Mouse (Mus musculus) hindbrain, embryonic 16.5 days (tissue): ENCODE results near the gene Aco2. TPM values are rescaled to one million over a fixed set of nuclear protein-coding genes. Genes with fewer than 3 reads are reported as not detected.

Experiments
- ATAC-seq: fragments of 200-750 bp; cut with Nextera tagmentation; 2 replicates; pipeline ENCODE4 v1.8.0; 2017; ENCODE audit warnings: moderate TSS enrichment, moderate library complexity
- H3K27ac ChIP-seq: fragments of 300-500 bp; sonication (generic); 2 replicates; pipeline ENCODE4 v1.5.1; 2014; ENCODE audit warnings: low read depth, mild to moderate bottlenecking, control low read depth, low read length, moderate library complexity
- H3K27me3 ChIP-seq: fragments of 300-500 bp; sonication (generic); replicated peaks from 2 replicates; pipeline ENCODE4 v1.6.1; 2014; ENCODE audit warnings: low read length; ENCODE audit not compliant: control insufficient read depth, insufficient read depth
- H3K36me3 ChIP-seq: fragments of 300-500 bp; sonication (generic); 2 replicates; pipeline ENCODE4 v1.6.1; 2014; ENCODE audit warnings: mild to moderate bottlenecking, low read length, moderate library complexity, mixed read lengths; ENCODE audit not compliant: control insufficient read depth, insufficient read depth
- H3K4me1 ChIP-seq: fragments of 300-500 bp; sonication (generic); 2 replicates; pipeline ENCODE4 v1.6.1; 2014; ENCODE audit warnings: low read depth, low read length; ENCODE audit not compliant: control insufficient read depth, insufficient read depth
- H3K4me2 ChIP-seq: fragments of 300-500 bp; sonication (generic); 2 replicates; pipeline ENCODE4 v1.6.1; 2014; ENCODE audit warnings: mild to moderate bottlenecking, low read length, control low read depth, moderate library complexity
- H3K4me3 ChIP-seq: fragments of 300-500 bp; sonication (generic); 2 replicates; pipeline ENCODE4 v1.5.1; 2014; ENCODE audit warnings: mild to moderate bottlenecking, low read length, control low read depth, moderate library complexity
- H3K9ac ChIP-seq: fragments of 300-500 bp; sonication (generic); 2 replicates; pipeline ENCODE4 v1.6.1; 2014; ENCODE audit warnings: low read depth, mild to moderate bottlenecking, control low read depth, low read length, moderate library complexity
- H3K9me3 ChIP-seq: fragments of 300-500 bp; sonication (generic); 2 replicates; pipeline ENCODE4 v1.6.1; 2014; ENCODE audit warnings: mild to moderate bottlenecking, low read length, moderate library complexity; ENCODE audit not compliant: control insufficient read depth
- WGBS: fragments of 180-500 bp; shearing (Covaris S2); extraction: QIAGEN DNeasy Blood & Tissue Kit; methylation state at CpG from one replicate; pipeline ENCODE4 v1.1.7; 2014; 5-methylcytosine and 5-hydroxymethylcytosine counted together
- polyA plus RNA-seq: library from polyadenylated mRNA; unstranded; fragments of >200 nt; fragmentation: Nextera tagmentation; extraction: Ambion mirVana; gene quantifications from 2 replicates; pipeline ENCODE4 v1.2.1, GENCODE M21; 2015

The Aco2 gene
- polyA plus RNA-seq, 1 experiment from 2014 or later: 346 TPM

DNA sequence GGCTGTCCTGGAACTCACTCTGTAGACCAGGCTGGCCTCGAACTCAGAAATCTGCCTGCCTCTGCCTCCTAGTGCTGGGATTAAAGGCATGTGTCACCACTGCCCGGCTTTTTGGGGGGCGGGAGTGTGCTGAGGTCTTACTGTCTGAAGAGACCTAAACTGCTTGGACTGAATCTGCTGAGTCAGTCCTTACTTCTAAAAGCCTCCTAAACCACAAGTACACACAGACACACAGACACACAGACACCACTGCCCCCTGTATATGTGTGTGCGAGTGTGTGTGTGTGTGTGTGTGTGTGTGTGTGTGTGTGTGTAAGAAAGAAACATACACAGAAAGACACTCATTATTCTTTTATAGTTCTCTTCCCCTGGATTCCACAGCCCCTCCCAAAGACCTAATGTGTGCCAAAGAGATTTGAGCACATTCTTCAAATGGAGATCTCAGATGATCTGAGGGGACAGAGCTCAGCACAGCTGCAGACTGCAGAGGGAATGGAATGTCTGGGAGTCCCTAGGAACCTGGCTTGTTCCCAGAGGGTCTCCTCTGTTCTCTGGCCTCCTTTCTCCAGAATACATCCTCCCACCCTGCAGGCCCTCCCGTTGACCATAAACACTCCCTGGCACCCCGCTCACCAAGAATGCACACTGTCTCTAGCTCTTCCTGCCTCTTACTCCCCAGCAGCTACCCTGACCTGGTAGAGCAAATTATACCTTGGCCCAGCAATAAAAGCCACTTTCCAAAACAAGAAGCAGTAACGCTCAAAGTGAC is 63.9 kb downstream of the Aco2 start:
- Histone ChIP-seq H3K36me3 (no peaks in the 10 kb centered on the region), H3K27me3 (no peaks in the 10 kb centered on the region), H3K4me1 (peaks cover 30% of the 10 kb centered on the region), H3K9ac (peak overlapping the region; percentile 77), H3K9me3 (no peaks in the 10 kb centered on the region), H3K4me3 (peak overlapping the region; percentile 55), H3K27ac (peak overlapping the region; percentile 88), H3K4me2 (peak overlapping the region; percentile 63)
- 56% methylated on average over 7 of the region's 7 CpGs for WGBS
- peak; percentile 24; the same call in 1 of the 2 replicates for ATAC-seq

DNA sequence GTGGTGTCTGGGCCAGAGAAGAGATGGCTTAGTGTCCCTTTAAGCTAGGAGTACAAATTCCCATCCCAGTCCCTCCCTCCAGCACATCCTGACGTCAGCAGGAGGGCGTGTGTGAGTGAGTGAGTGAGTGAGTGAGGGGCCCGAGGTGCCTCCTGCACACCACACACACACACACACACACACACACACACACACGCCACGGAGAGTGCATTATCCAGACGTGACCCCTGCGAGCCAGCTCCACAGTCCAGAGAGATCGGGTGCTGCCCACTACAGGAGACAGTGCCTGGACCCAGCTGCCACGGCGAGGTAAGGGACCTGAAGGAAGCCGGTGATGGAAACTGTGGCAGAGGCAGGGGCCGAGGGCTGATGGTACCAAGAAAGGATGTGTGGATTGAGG is 64.6 kb downstream of the Aco2 start, which contains the start of gene Csdc2:
Gene Csdc2, plus strand, starts transcription at position 81 of the 400 bp plus-strand sequence.
- no peaks in the 10 kb centered on the region for H3K27me3 ChIP-seq
- H3K27ac ChIP-seq: peak within 1 kb of the TSS; percentile 88
- H3K9ac ChIP-seq: peak within 1 kb of the TSS; percentile 77
- no peaks in the 10 kb centered on the region for H3K9me3 ChIP-seq
- H3K4me3 ChIP-seq: peak within 1 kb of the TSS; percentile 55
- peak within 1 kb of the TSS; percentile 63 for H3K4me2 ChIP-seq
- 0% methylated on average over 12 of the region's 12 CpGs for WGBS
- peaks cover 30% of the 10 kb centered on the region for H3K4me1 ChIP-seq
- peak; percentile 87 for ATAC-seq
- H3K36me3 ChIP-seq: no peaks in the 10 kb centered on the region

DNA sequence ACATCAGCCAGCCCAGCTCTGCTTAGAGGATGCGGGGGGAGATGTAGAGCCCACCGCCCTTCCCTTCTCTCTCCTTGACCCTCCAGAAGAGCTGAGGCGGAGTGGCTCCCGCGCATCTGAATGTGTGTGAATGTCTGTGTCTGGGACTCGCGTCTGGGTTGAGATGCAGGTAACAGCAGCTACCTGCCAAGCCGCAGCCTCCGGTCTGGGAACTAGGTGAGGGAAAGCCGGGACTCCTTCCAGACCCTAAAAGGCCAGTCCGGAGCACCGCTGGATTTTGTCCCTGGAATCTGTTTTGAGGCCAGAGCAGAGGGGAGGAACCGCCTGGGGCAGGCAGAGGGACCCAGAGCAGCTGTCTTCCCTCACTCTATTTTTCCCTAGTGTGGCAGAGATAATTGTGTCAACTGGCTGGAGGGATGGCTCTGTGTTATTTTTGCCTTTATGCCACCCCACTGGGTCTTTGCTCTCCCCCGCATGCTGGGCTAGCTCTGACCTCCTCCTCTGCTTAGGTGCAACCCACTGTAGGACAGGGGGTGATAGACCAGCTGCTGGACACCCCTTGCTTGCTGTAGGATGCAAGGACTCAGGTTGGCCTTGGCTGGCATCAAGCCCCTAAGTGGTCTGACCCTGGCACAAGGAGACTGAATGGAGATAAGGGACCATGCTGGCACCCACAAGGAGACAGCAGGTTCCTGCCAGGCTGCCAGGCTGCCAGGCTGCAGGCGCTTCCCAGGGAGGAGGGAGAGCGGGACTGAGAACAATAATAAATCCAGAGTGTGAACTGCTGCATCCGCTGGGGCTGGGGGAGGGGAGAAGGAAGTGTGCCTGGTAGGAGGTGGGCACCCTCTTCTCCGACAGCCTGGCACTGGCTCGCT is 65.2 kb downstream of the Aco2 start:
- peak overlapping the region; percentile 88 for H3K27ac ChIP-seq
- peak overlapping the region; percentile 55 for H3K4me3 ChIP-seq
- peaks cover 30% of the 10 kb centered on the region for H3K4me1 ChIP-seq
- 3% methylated on average over 19 of the region's 19 CpGs for WGBS
- no peaks in the 10 kb centered on the region for H3K27me3 ChIP-seq
- H3K4me2 ChIP-seq: peak overlapping the region; percentile 63
- no peaks in the 10 kb centered on the region for H3K36me3 ChIP-seq
- ATAC-seq: peak; percentile 53
- H3K9ac ChIP-seq: peak overlapping the region; percentile 77
- H3K9me3 ChIP-seq: no peaks in the 10 kb centered on the region

DNA sequence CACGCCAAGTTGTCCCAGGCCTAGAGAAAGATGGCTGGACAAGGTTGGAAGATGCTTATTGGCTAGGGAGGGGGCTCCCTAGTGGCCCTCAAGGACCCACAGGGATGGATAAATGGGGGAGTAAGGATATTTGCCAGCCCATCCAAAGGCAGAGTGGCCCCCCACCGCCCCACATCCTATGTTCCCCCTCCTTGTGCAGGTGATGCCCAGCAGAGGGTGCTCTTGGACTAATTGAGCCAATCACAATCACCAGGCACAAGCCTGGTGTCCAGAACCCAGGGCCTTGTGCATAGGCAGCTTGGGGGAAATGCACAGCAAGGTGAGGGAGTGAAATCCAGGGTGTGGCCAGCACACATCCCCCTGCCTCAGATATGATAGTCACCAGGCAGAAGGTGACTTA is 66.1 kb downstream of the Aco2 start:
- Histone ChIP-seq H3K9ac (peak overlapping the region; percentile 77), H3K27ac (peak overlapping the region; percentile 88), H3K4me1 (peaks cover 28% of the 10 kb centered on the region), H3K4me3 (peak overlapping the region; percentile 55), H3K27me3 (no peaks in the 10 kb centered on the region), H3K36me3 (no peaks in the 10 kb centered on the region), H3K9me3 (no peaks in the 10 kb centered on the region), H3K4me2 (peak overlapping the region; percentile 63)
- WGBS: 28% methylated on average over 2 of the region's 2 CpGs
- ATAC-seq: peak; percentile 41; the same call in 1 of the 2 replicates

DNA sequence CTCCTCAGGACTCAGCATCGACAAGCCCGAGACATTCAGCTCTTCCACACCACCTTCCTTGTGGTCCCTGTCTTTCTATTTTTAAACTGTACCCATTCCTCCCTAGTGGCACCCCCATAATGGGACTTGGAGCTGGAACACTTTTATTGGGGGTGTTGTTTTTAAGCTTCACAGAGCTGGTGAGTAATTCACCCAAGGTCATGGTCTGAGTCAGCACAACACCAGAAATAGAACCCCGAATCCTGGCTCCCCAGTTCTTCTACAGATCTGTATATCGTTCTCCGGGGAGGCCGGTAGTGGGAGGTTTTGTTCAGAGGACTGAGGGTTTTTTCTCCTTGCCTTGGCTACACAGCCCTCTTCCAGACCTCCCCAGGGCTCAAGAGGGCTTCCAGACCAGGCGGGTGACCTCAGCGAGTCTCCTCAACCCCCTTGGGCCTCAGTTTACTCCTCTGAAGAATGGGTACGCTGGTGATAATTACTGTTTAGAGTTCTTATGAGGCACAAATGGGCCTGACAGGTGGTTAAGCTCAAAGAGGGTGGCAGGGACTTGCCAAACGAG is 67.1 kb downstream of the Aco2 start:
- peak overlapping the region; percentile 63 for H3K4me2 ChIP-seq
- peaks cover 30% of the 10 kb centered on the region for H3K4me1 ChIP-seq
- 0 out of 2 replicates have a peak overlapping the region, but pooled peaks have one; percentile 22 for H3K9ac ChIP-seq
- H3K9me3 ChIP-seq: no peaks in the 10 kb centered on the region
- no peaks in the 10 kb centered on the region for H3K36me3 ChIP-seq
- no peak for ATAC-seq
- H3K27me3 ChIP-seq: no peaks in the 10 kb centered on the region
- WGBS: 88% methylated on average over 10 of the region's 10 CpGs
- no peak overlapping the region; the same call in 1 of the 2 replicates for H3K27ac ChIP-seq
- H3K4me3 ChIP-seq: no peak overlapping the region

DNA sequence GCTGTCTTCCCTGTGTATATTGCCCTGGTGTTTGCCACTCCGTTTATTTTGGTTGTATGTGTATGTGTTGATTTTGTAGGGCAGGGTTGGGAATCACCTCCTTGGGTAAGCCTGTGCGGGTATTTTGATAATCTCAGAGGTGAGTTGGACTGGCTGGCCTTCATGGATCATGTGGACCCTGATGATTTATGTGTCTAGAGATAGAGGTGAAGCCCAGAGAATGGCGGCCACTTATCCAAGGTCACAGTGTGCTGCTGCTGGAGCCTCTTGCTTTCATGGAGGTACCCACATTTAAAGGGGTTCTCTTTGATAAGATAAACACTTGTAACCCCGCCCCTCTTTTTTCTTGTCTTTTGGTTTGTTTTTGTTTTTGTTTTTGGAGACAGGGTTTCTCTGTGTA is 67.7 kb downstream of the Aco2 start:
- Histone ChIP-seq H3K9me3 (no peaks in the 10 kb centered on the region), H3K27ac (no peak overlapping the region), H3K4me3 (no peak overlapping the region), H3K4me2 (no peak overlapping the region; the same call in 1 of the 2 replicates), H3K27me3 (no peaks in the 10 kb centered on the region), H3K4me1 (peaks cover 30% of the 10 kb centered on the region), H3K9ac (no peak overlapping the region), H3K36me3 (no peaks in the 10 kb centered on the region)
- 87% methylated on average over 4 of the region's 4 CpGs for WGBS
- no peak for ATAC-seq

DNA sequence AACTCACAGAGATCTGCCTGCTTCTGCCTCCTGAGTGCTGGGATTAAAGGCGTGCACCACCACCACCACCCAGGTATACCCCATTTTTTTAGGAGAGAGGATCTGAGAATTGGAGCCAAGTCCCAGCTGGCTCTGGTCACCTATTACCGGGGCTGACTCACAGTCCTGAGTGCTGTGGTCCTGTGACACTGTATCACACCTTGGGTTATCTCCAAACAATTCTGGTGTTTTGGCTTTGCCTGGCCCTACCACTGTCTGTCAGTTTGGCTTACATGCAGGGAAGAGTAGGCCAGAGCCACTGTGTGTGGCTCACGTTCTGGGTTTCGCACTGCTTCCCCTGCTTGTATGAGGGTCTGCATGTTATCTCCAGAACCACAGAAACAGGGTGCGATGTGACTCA is 68.1 kb downstream of the Aco2 start:
- H3K36me3 ChIP-seq: no peaks in the 10 kb centered on the region
- H3K27ac ChIP-seq: no peak overlapping the region
- WGBS: 96% methylated on average over 5 of the region's 5 CpGs
- no peaks in the 10 kb centered on the region for H3K27me3 ChIP-seq
- no peaks in the 10 kb centered on the region for H3K9me3 ChIP-seq
- H3K4me2 ChIP-seq: no peak overlapping the region
- no peak for ATAC-seq
- no peak overlapping the region for H3K9ac ChIP-seq
- no peak overlapping the region for H3K4me3 ChIP-seq
- H3K4me1 ChIP-seq: peaks cover 30% of the 10 kb centered on the region

DNA sequence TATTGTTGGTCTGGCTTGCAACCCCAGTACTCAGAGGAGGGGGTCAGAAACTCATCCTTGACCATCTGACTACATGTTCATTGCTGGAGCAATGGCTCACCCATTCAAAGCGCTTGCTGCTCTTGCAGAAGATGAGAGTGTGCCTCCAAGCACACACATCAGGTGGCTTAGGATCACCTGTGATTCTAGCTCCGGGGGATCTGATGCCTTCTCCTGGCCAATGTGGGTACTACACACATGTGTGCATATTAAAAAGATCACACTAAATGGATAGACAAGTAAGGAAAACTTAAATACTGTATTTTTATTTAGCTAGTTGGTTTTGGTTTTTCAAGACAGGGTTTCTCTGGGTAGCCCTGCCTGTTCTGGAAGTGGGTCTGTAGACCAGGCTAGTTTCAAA is 68.9 kb downstream of the Aco2 start:
- Histone ChIP-seq H3K4me3 (no peak overlapping the region), H3K4me2 (no peak overlapping the region), H3K4me1 (peaks cover 30% of the 10 kb centered on the region), H3K9me3 (no peaks in the 10 kb centered on the region), H3K27me3 (no peaks in the 10 kb centered on the region), H3K9ac (no peak overlapping the region), H3K36me3 (no peaks in the 10 kb centered on the region), H3K27ac (no peak overlapping the region)
- WGBS: 97% methylated on average over 2 of the region's 2 CpGs
- no peak for ATAC-seq
